Mouse (Mus musculus): ENCODE results near the gene Serpina3j. TPM values are rescaled to one million over a fixed set of nuclear protein-coding genes. Genes with fewer than 3 reads are reported as not detected.
"Not testable (repeated sequence)": the region's sequence is repeated elsewhere in the genome, so short reads cannot be mapped to it uniquely, and the experiment has no call there.

Gene Serpina3j
- total RNA-seq, 1 experiment: not detected

- DNase-seq (ENCODE audit: low read depth, low spot score): no peak
- in situ Hi-C loops (cut with MboI; ENCODE audit: low sequenced_read_pairs in 2 of 2, unreplicated experiment in 2 of 2): no loop called here
- no peaks in the 10 kb centered on the region for H3K4me1 ChIP-seq (ENCODE audit: control insufficient read depth in 2 of 2, insufficient read depth in 2 of 2, low read length in 2 of 2, poor library complexity in 1 of 2)
- no peaks in the 10 kb centered on the region for H3K36me3 ChIP-seq (ENCODE audit: control insufficient read depth, insufficient read depth, low read length, poor library complexity, severe bottlenecking)
- TF ChIP-seq HCFC1 (IDR thresholded peaks at IDR 0.05; ENCODE audit: borderline replicate concordance, insufficient read depth, low read length): no peak
- no peak for TF ChIP-seq MAFK (IDR thresholded peaks at IDR 0.05; ENCODE audit: insufficient read depth, low read depth, low read length)
- no peak for TF ChIP-seq ZNF384 (IDR thresholded peaks at IDR 0.05; ENCODE audit: low read depth, low read length)
- TF ChIP-seq CHD2 (IDR thresholded peaks at IDR 0.05; ENCODE audit: low read depth, low read length): no peak
- TF ChIP-seq ZC3H11A (IDR thresholded peaks at IDR 0.05; ENCODE audit: borderline replicate concordance, low read depth, low read length): no peak
- no peak overlapping the region for H3K4me3 ChIP-seq (ENCODE audit: insufficient read depth in 1 of 2, low read depth in 1 of 2, low read length in 2 of 2, poor library complexity in 1 of 2, severe bottlenecking in 1 of 2)
- no peaks in the 10 kb centered on the region for H3K9me3 ChIP-seq (ENCODE audit: control insufficient read depth, insufficient read depth, low read depth, low read length)
- H3K9ac ChIP-seq (ENCODE audit: insufficient read depth, low read depth, low read length, poor library complexity, severe bottlenecking): no peak overlapping the region
- no peak overlapping the region for H3K27ac ChIP-seq (ENCODE audit: insufficient read depth, low read depth, low read length, poor library complexity, severe bottlenecking)
These were observed 8.4 kb upstream of the Serpina3j start for GRCm38 (mm10) chr12:104305991-104306390.

DNA sequence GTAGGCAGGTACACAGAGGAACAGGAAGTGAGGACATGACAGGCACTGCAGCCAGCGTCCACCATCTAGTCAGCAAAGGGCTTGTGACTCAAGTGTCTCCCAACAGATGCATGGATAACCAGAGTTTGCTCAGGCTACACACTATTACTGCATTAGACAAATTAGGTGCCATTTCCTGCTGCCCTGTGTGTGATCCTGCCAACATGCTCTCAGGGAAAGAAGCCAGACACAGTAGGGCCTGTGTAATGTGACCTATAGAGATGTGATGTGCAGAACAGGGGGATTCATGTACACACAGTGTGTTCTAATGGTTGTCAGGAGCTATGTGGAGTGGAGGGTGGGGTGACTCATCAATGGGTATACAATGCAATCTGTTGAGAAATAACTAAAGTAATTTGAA is 8.1 kb downstream of the Serpina3j start:
- no peak overlapping the region for H3K9ac ChIP-seq (ENCODE audit: insufficient read depth, low read depth, low read length, poor library complexity, severe bottlenecking)
- no peak overlapping the region for H3K27ac ChIP-seq (ENCODE audit: insufficient read depth, low read depth, low read length, poor library complexity, severe bottlenecking)
- no peaks in the 10 kb centered on the region for H3K36me3 ChIP-seq (ENCODE audit: control insufficient read depth, insufficient read depth, low read length, poor library complexity, severe bottlenecking)
- DNase-seq (ENCODE audit: low read depth, low spot score): no peak
- no peak overlapping the region for H3K4me3 ChIP-seq (ENCODE audit: insufficient read depth in 1 of 2, low read depth in 1 of 2, low read length in 2 of 2, poor library complexity in 1 of 2, severe bottlenecking in 1 of 2)
- no peaks in the 10 kb centered on the region for H3K4me1 ChIP-seq (ENCODE audit: control insufficient read depth in 2 of 2, insufficient read depth in 2 of 2, low read length in 2 of 2, poor library complexity in 1 of 2)
- no peaks in the 10 kb centered on the region for H3K9me3 ChIP-seq (ENCODE audit: control insufficient read depth, insufficient read depth, low read depth, low read length)
- TF ChIP-seq ZNF384 (IDR thresholded peaks at IDR 0.05; ENCODE audit: low read depth, low read length) (no peak), MAFK (IDR thresholded peaks at IDR 0.05; ENCODE audit: insufficient read depth, low read depth, low read length) (no peak), CHD2 (IDR thresholded peaks at IDR 0.05; ENCODE audit: low read depth, low read length) (no peak), ZC3H11A (IDR thresholded peaks at IDR 0.05; ENCODE audit: borderline replicate concordance, low read depth, low read length) (no peak), HCFC1 (IDR thresholded peaks at IDR 0.05; ENCODE audit: borderline replicate concordance, insufficient read depth, low read length) (no peak)
- in situ Hi-C loops (cut with MboI; ENCODE audit: low sequenced_read_pairs in 2 of 2, unreplicated experiment in 2 of 2): no loop called here

DNA sequence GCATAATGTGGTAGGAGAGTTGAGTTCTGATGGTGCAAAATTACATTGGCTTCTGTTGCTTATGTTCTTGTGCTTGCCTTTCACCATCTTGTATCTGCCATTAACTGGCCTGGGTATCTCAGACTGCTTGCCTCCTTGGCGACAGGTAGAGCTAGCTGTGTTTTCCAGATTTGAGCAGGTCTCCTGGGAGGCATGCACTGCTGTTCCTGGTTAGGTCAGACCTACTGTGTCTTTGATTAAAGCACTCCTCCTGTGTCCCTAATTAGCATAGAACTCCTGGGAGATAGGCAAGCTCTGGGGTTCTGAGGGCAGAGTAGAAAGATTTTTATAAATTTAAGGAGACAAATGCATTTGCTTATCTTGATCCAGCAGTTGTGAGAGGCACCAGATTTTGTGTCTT is 17.3 kb downstream of the Serpina3j start:
- H3K9ac ChIP-seq (ENCODE audit: insufficient read depth, low read depth, low read length, poor library complexity, severe bottlenecking): no peak overlapping the region
- H3K4me3 ChIP-seq (ENCODE audit: insufficient read depth in 1 of 2, low read depth in 1 of 2, low read length in 2 of 2, poor library complexity in 1 of 2, severe bottlenecking in 1 of 2): no peak overlapping the region
- in situ Hi-C loops (cut with MboI; ENCODE audit: low sequenced_read_pairs in 2 of 2, unreplicated experiment in 2 of 2): no loop called here
- no peak for DNase-seq (ENCODE audit: low read depth, low spot score)
- H3K9me3 ChIP-seq (ENCODE audit: control insufficient read depth, insufficient read depth, low read depth, low read length): no peaks in the 10 kb centered on the region
- no peak overlapping the region for H3K27ac ChIP-seq (ENCODE audit: insufficient read depth, low read depth, low read length, poor library complexity, severe bottlenecking)
- no peak for TF ChIP-seq ZNF384 (IDR thresholded peaks at IDR 0.05; ENCODE audit: low read depth, low read length)
- no peak for TF ChIP-seq CHD2 (IDR thresholded peaks at IDR 0.05; ENCODE audit: low read depth, low read length)
- TF ChIP-seq MAFK (IDR thresholded peaks at IDR 0.05; ENCODE audit: insufficient read depth, low read depth, low read length): no peak
- TF ChIP-seq HCFC1 (IDR thresholded peaks at IDR 0.05; ENCODE audit: borderline replicate concordance, insufficient read depth, low read length): no peak
- no peak for TF ChIP-seq ZC3H11A (IDR thresholded peaks at IDR 0.05; ENCODE audit: borderline replicate concordance, low read depth, low read length)
- no peaks in the 10 kb centered on the region for H3K36me3 ChIP-seq (ENCODE audit: control insufficient read depth, insufficient read depth, low read length, poor library complexity, severe bottlenecking)
- no peaks in the 10 kb centered on the region for H3K4me1 ChIP-seq (ENCODE audit: control insufficient read depth in 2 of 2, insufficient read depth in 2 of 2, low read length in 2 of 2, poor library complexity in 1 of 2)

DNA sequence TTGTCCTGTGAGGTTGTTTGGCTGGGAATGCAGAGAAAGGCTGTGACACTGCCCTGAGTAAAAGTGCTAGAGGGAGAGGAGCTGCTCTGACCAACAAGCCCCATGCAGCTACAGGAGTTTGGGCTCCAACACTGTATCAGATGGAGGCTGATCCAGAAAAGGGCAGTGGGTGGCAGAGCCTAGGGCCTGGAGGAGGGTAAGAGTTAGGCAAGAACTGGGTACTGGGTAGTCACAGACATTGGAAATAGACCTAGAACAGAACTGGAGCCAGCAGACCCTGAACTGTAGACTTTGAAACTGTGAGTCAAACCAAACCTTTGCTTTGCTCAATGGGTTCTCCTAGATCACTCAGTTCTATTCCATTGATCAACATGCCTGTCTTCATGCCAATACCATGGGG is 22.5 kb downstream of the Serpina3j start:
- H3K9me3 ChIP-seq (ENCODE audit: control insufficient read depth, insufficient read depth, low read depth, low read length); H3K36me3 ChIP-seq (ENCODE audit: control insufficient read depth, insufficient read depth, low read length, poor library complexity, severe bottlenecking); H3K27ac ChIP-seq (ENCODE audit: insufficient read depth, low read depth, low read length, poor library complexity, severe bottlenecking); in situ Hi-C loops (cut with MboI; ENCODE audit: low sequenced_read_pairs in 2 of 2, unreplicated experiment in 2 of 2); DNase-seq (ENCODE audit: low read depth, low spot score); H3K4me1 ChIP-seq (ENCODE audit: control insufficient read depth in 2 of 2, insufficient read depth in 2 of 2, low read length in 2 of 2, poor library complexity in 1 of 2); H3K4me3 ChIP-seq (ENCODE audit: insufficient read depth in 1 of 2, low read depth in 1 of 2, low read length in 2 of 2, poor library complexity in 1 of 2, severe bottlenecking in 1 of 2); H3K9ac ChIP-seq (ENCODE audit: insufficient read depth, low read depth, low read length, poor library complexity, severe bottlenecking): not testable (repeated sequence)

GRCm38 (mm10) chr12:104338226-104338625 is 23.9 kb downstream of the Serpina3j start, which contains the start of the genes Serpina3k and Serpina3m:
TSS of gene Serpina3k (plus strand) at chr12:104338486.
TSS of gene Serpina3m (plus strand) at chr12:104338486.
- H3K9me3 ChIP-seq (ENCODE audit: control insufficient read depth, insufficient read depth, low read depth, low read length); in situ Hi-C loops (cut with MboI; ENCODE audit: low sequenced_read_pairs in 2 of 2, unreplicated experiment in 2 of 2); H3K4me1 ChIP-seq (ENCODE audit: control insufficient read depth in 2 of 2, insufficient read depth in 2 of 2, low read length in 2 of 2, poor library complexity in 1 of 2); DNase-seq (ENCODE audit: low read depth, low spot score); H3K4me3 ChIP-seq (ENCODE audit: insufficient read depth in 1 of 2, low read depth in 1 of 2, low read length in 2 of 2, poor library complexity in 1 of 2, severe bottlenecking in 1 of 2); H3K36me3 ChIP-seq (ENCODE audit: control insufficient read depth, insufficient read depth, low read length, poor library complexity, severe bottlenecking); H3K27ac ChIP-seq (ENCODE audit: insufficient read depth, low read depth, low read length, poor library complexity, severe bottlenecking); H3K9ac ChIP-seq (ENCODE audit: insufficient read depth, low read depth, low read length, poor library complexity, severe bottlenecking): not testable (repeated sequence)
